Mouse (Mus musculus) megakaryocyte-erythroid progenitor cell, adult 5-6 weeks (primary cell): ENCODE data around the gene Foxp4. TPM values are rescaled to one million over a fixed set of nuclear protein-coding genes. Genes with fewer than 3 reads are reported as not detected.

Experiments
- ATAC-seq: replicated peaks from 2 replicates; pipeline ENCODE4 v1.8.0; 2016; ENCODE audit warnings: mild to moderate bottlenecking, inconsistent platforms; ENCODE audit not compliant: severe bottlenecking, poor library complexity, low FRiP score, low TSS enrichment
- total RNA-seq, 2 experiments: library from RNA; stranded (forward) in 1 of 2; stranded (reverse) in 1 of 2; fragments of 200-1000, 215-1000 nt in 1 of 2; fragments of >200 nt in 1 of 2; fragmentation: Nextera tagmentation in 1 of 2; gene quantifications; 2 replicates each; pipeline ENCODE4 v1.2.3; 2014 to 2017

The Foxp4 gene
- total RNA-seq, 2 experiments from 2014 or later: 0.66 to 23.6 TPM

GRCm38 (mm10) chr17:47901782-47902181 lies 22.7 kb downstream of the Foxp4 start:
- 0 out of 2 replicates have a peak, but pooled peaks have one; percentile 42 for ATAC-seq

GRCm38 (mm10) chr17:47900716-47901115 lies 23.7 kb downstream of the Foxp4 start:
- no peak for ATAC-seq

GRCm38 (mm10) chr17:47899156-47899555 lies 25.3 kb downstream of the Foxp4 start:
- ATAC-seq: no peak

GRCm38 (mm10) chr17:47897956-47898752 lies 26.3 kb downstream of the Foxp4 start:
- ATAC-seq: no peak

- no peak for ATAC-seq
These were observed 34.7 kb downstream of the Foxp4 start for GRCm38 (mm10) chr17:47889727-47890126.

- no peak for ATAC-seq
These were observed 35.2 kb downstream of the Foxp4 start for GRCm38 (mm10) chr17:47889267-47889666.

- no peak for ATAC-seq
These were observed 35.8 kb downstream of the Foxp4 start for GRCm38 (mm10) chr17:47888641-47889040.

- ATAC-seq: no peak
These were observed 36.3 kb downstream of the Foxp4 start for GRCm38 (mm10) chr17:47888155-47888455.

- no peak for ATAC-seq
These were observed 36.9 kb downstream of the Foxp4 start for GRCm38 (mm10) chr17:47887381-47888154.

GRCm38 (mm10) chr17:47883099-47883498 lies 41.3 kb downstream of the Foxp4 start:
- no peak for ATAC-seq

- no peak for ATAC-seq
These were observed 43.1 kb downstream of the Foxp4 start for GRCm38 (mm10) chr17:47881330-47881729.

GRCm38 (mm10) chr17:47879207-47879606 lies 45.2 kb downstream of the Foxp4 start:
- no peak for ATAC-seq

- no peak for ATAC-seq
These were observed 45.9 kb downstream of the Foxp4 start for GRCm38 (mm10) chr17:47878378-47879089.

- no peak for ATAC-seq
These were observed 46.6 kb downstream of the Foxp4 start for GRCm38 (mm10) chr17:47877715-47878377.

- ATAC-seq: no peak
These were observed 47.4 kb downstream of the Foxp4 start for GRCm38 (mm10) chr17:47876776-47877714.

- ATAC-seq: peak; percentile 89
These were observed 51.1 kb downstream of the Foxp4 start for GRCm38 (mm10) chr17:47873341-47873791.

GRCm38 (mm10) chr17:47872311-47873011 lies 52.0 kb downstream of the Foxp4 start:
- ATAC-seq: no peak

- no peak for ATAC-seq
These were observed 54.6 kb downstream of the Foxp4 start for GRCm38 (mm10) chr17:47869874-47870273.
